Mouse (Mus musculus) kidney, embryonic 14.5 days (tissue): Measurements from ENCODE around the gene Trpv6. TPM values are rescaled to one million over a fixed set of nuclear protein-coding genes. Genes with fewer than 3 reads are reported as not detected.

Source experiments
- ATAC-seq: fragments of 200-750 bp; cut with Nextera tagmentation; 2 replicates; pipeline ENCODE4 v1.8.0; 2017; ENCODE audit warnings: moderate number of reproducible peaks, mild to moderate bottlenecking, moderate TSS enrichment, moderate library complexity; ENCODE audit not compliant: low FRiP score, low TSS enrichment
- H3K27ac ChIP-seq: fragments of 300-500 bp; sonication (generic); 2 replicates; pipeline ENCODE4 v1.5.1; 2014; ENCODE audit warnings: low read depth, mild to moderate bottlenecking, low read length, moderate library complexity, mixed read lengths
- H3K27me3 ChIP-seq: fragments of 300-500 bp; sonication (generic); 2 replicates; pipeline ENCODE4 v1.6.1; 2014; ENCODE audit warnings: mild to moderate bottlenecking, low read length; ENCODE audit not compliant: control insufficient read depth, insufficient read depth
- H3K36me3 ChIP-seq: fragments of 300-500 bp; sonication (generic); 2 replicates; pipeline ENCODE4 v1.6.1; 2014; ENCODE audit warnings: low read length, mixed read lengths; ENCODE audit not compliant: control insufficient read depth, insufficient read depth
- H3K4me1 ChIP-seq: fragments of 300-500 bp; sonication (generic); 2 replicates; pipeline ENCODE4 v1.6.1; 2014; ENCODE audit warnings: low read length, mixed read lengths; ENCODE audit not compliant: control insufficient read depth, insufficient read depth
- H3K4me2 ChIP-seq: fragments of 300-500 bp; sonication (generic); replicated peaks from 2 replicates; pipeline ENCODE4 v1.6.1; 2014; ENCODE audit warnings: low read depth, mild to moderate bottlenecking, low read length
- H3K4me3 ChIP-seq: fragments of 300-500 bp; sonication (generic); 2 replicates; pipeline ENCODE4 v1.5.1; 2014; ENCODE audit warnings: mild to moderate bottlenecking, low read length
- H3K9ac ChIP-seq: fragments of 300-500 bp; sonication (generic); 2 replicates; pipeline ENCODE4 v1.6.1; 2014; ENCODE audit warnings: low read depth, mild to moderate bottlenecking, low read length, moderate library complexity
- H3K9me3 ChIP-seq: fragments of 300-500 bp; sonication (generic); 2 replicates; pipeline ENCODE4 v1.6.1; 2016; ENCODE audit warnings: low read length; ENCODE audit not compliant: control insufficient read depth
- WGBS: fragments of 180-500 bp; shearing (Covaris S2); extraction: QIAGEN DNeasy Blood & Tissue Kit; methylation state at CpG from one replicate; pipeline ENCODE4 v1.1.7; 2014; 5-methylcytosine and 5-hydroxymethylcytosine counted together
- polyA plus RNA-seq: library from polyadenylated mRNA; unstranded; fragments of >200 nt; fragmentation: Nextera tagmentation; extraction: Ambion mirVana; gene quantifications from 2 replicates; pipeline ENCODE4 v1.2.1, GENCODE M21; 2014

Gene Trpv6
- polyA plus RNA-seq, 1 experiment from 2014 or later = 2.7 TPM

GRCm38 (mm10) chr6:41654648-41655047 lies 18.4 kb upstream of the Trpv6 start:
- H3K4me3 ChIP-seq = no peak overlapping the region
- H3K27me3 ChIP-seq = no peaks in the 10 kb centered on the region
- no peaks in the 10 kb centered on the region for H3K9me3 ChIP-seq
- H3K4me1 ChIP-seq = no peaks in the 10 kb centered on the region
- H3K27ac ChIP-seq = no peak overlapping the region
- no peaks in the 10 kb centered on the region for H3K36me3 ChIP-seq
- no peak for ATAC-seq
- H3K9ac ChIP-seq = no peak overlapping the region
- no peak overlapping the region for H3K4me2 ChIP-seq
- WGBS = 84% methylated on average over 8 of the region's 8 CpGs

GRCm38 (mm10) chr6:41653173-41653572 lies 17.0 kb upstream of the Trpv6 start:
- 96% methylated on average over 5 of the region's 5 CpGs for WGBS
- Histone ChIP-seq H3K36me3 (no peaks in the 10 kb centered on the region), H3K27me3 (no peaks in the 10 kb centered on the region), H3K9ac (no peak overlapping the region), H3K4me2 (no peak overlapping the region), H3K9me3 (no peaks in the 10 kb centered on the region), H3K4me1 (no peaks in the 10 kb centered on the region), H3K4me3 (no peak overlapping the region), H3K27ac (no peak overlapping the region)
- ATAC-seq = no peak

- no peaks in the 10 kb centered on the region for H3K27me3 ChIP-seq
- no peaks in the 10 kb centered on the region for H3K4me1 ChIP-seq
- no peak overlapping the region for H3K27ac ChIP-seq
- no peak overlapping the region for H3K4me3 ChIP-seq
- no peak overlapping the region for H3K9ac ChIP-seq
- H3K36me3 ChIP-seq = no peaks in the 10 kb centered on the region
- ATAC-seq = no peak
- no peaks in the 10 kb centered on the region for H3K9me3 ChIP-seq
- no peak overlapping the region for H3K4me2 ChIP-seq
Observed at GRCm38 (mm10) chr6:41646672-41647071, 10.5 kb upstream of the Trpv6 start.

GRCm38 (mm10) chr6:41646220-41646619 lies 10.0 kb upstream of the Trpv6 start:
- 83% methylated on average over 3 of the region's 3 CpGs for WGBS
- H3K36me3 ChIP-seq = no peaks in the 10 kb centered on the region
- H3K27ac ChIP-seq = no peak overlapping the region
- H3K4me2 ChIP-seq = no peak overlapping the region
- H3K4me3 ChIP-seq = no peak overlapping the region
- no peaks in the 10 kb centered on the region for H3K27me3 ChIP-seq
- H3K9me3 ChIP-seq = no peaks in the 10 kb centered on the region
- no peak overlapping the region for H3K9ac ChIP-seq
- no peaks in the 10 kb centered on the region for H3K4me1 ChIP-seq
- no peak for ATAC-seq

GRCm38 (mm10) chr6:41643227-41643626 lies 7.0 kb upstream of the Trpv6 start:
- Histone ChIP-seq H3K9me3 (no peaks in the 10 kb centered on the region), H3K9ac (no peak overlapping the region), H3K4me1 (no peaks in the 10 kb centered on the region), H3K4me2 (no peak overlapping the region), H3K27me3 (no peaks in the 10 kb centered on the region), H3K4me3 (no peak overlapping the region), H3K27ac (no peak overlapping the region), H3K36me3 (no peaks in the 10 kb centered on the region)
- 85% methylated on average over 3 of the region's 3 CpGs for WGBS
- ATAC-seq = no peak

- WGBS = 83% methylated on average over 4 of the region's 4 CpGs
- no peak overlapping the region for H3K27ac ChIP-seq
Observed at GRCm38 (mm10) chr6:41642765-41643164, 6.6 kb upstream of the Trpv6 start.

GRCm38 (mm10) chr6:41641173-41641866 lies 5.1 kb upstream of the Trpv6 start:
- no peak for ATAC-seq
- 83% methylated on average over 6 of the region's 6 CpGs for WGBS
- Histone ChIP-seq H3K9ac (no peak overlapping the region), H3K27me3 (no peaks in the 10 kb centered on the region), H3K27ac (no peak overlapping the region), H3K4me1 (no peaks in the 10 kb centered on the region), H3K4me2 (no peak overlapping the region), H3K9me3 (no peaks in the 10 kb centered on the region), H3K4me3 (no peak overlapping the region), H3K36me3 (no peaks in the 10 kb centered on the region)

More at GRCm38 (mm10) chr6:41642765-41643164, 6.6 kb upstream of the Trpv6 start:
- Histone ChIP-seq H3K9me3 (no peaks in the 10 kb centered on the region), H3K4me1 (no peaks in the 10 kb centered on the region), H3K9ac (no peak overlapping the region), H3K4me3 (no peak overlapping the region), H3K36me3 (no peaks in the 10 kb centered on the region), H3K4me2 (no peak overlapping the region), H3K27me3 (no peaks in the 10 kb centered on the region)
- ATAC-seq = no peak

- WGBS = 69% methylated on average over 3 of the region's 3 CpGs
Observed at GRCm38 (mm10) chr6:41640449-41640848, 4.2 kb upstream of the Trpv6 start.

GRCm38 (mm10) chr6:41637927-41638506 lies 1.8 kb upstream of the Trpv6 start:
- Histone ChIP-seq H3K4me1 (no peaks in the 10 kb centered on the region), H3K4me3 (no peak overlapping the region), H3K36me3 (no peaks in the 10 kb centered on the region), H3K9me3 (no peaks in the 10 kb centered on the region), H3K27me3 (no peaks in the 10 kb centered on the region), H3K9ac (no peak overlapping the region), H3K4me2 (no peak overlapping the region), H3K27ac (no peak overlapping the region)
- ATAC-seq = no peak
- 76% methylated on average over 6 of the region's 6 CpGs for WGBS

More at GRCm38 (mm10) chr6:41640449-41640848, 4.2 kb upstream of the Trpv6 start:
- ATAC-seq = no peak
- Histone ChIP-seq H3K4me3 (no peak overlapping the region), H3K4me1 (no peaks in the 10 kb centered on the region), H3K4me2 (no peak overlapping the region), H3K27ac (no peak overlapping the region), H3K36me3 (no peaks in the 10 kb centered on the region), H3K27me3 (no peaks in the 10 kb centered on the region), H3K9me3 (no peaks in the 10 kb centered on the region), H3K9ac (no peak overlapping the region)
